Mouse (Mus musculus) forebrain, embryonic 15.5 days (tissue): ENCODE measurements at regions not wholly inside any gene's neighbourhood (a gene's known extent, or its start where the extent isn't known, plus 50 kb on each side); places are given as distances from the start of the nearest gene placed in this dataset.

Experiments used
- ATAC-seq: fragments of 200-750 bp; cut with Nextera tagmentation; replicated peaks from 2 replicates; pipeline ENCODE4 v1.8.0; 2017; ENCODE audit warnings: mild to moderate bottlenecking, moderate TSS enrichment, moderate library complexity
- H3K27ac ChIP-seq: fragments of 300-500 bp; sonication (generic); replicated peaks from 2 replicates; pipeline ENCODE4 v1.5.1; 2015; ENCODE audit warnings: mild to moderate bottlenecking, inconsistent platforms
- H3K27me3 ChIP-seq: fragments of 300-500 bp; sonication (generic); 2 replicates; pipeline ENCODE4 v1.6.1; 2015; ENCODE audit warnings: inconsistent platforms
- H3K36me3 ChIP-seq: fragments of 300-500 bp; sonication (generic); 2 replicates; pipeline ENCODE4 v1.6.1; 2015; ENCODE audit warnings: mild to moderate bottlenecking, inconsistent platforms
- H3K4me1 ChIP-seq: fragments of 300-500 bp; sonication (generic); 2 replicates; pipeline ENCODE4 v1.6.1; 2015; ENCODE audit warnings: inconsistent platforms
- H3K4me2 ChIP-seq: fragments of 300-500 bp; sonication (generic); replicated peaks from 2 replicates; pipeline ENCODE4 v1.6.1; 2015; ENCODE audit warnings: mild to moderate bottlenecking, inconsistent platforms
- H3K4me3 ChIP-seq: fragments of 300-500 bp; sonication (generic); 2 replicates; pipeline ENCODE4 v1.5.1; 2015; ENCODE audit warnings: mild to moderate bottlenecking, inconsistent platforms
- H3K9ac ChIP-seq: fragments of 300-500 bp; sonication (generic); replicated peaks from 2 replicates; pipeline ENCODE4 v1.6.1; 2015; ENCODE audit warnings: mild to moderate bottlenecking, inconsistent platforms
- H3K9me3 ChIP-seq: fragments of 300-500 bp; sonication (generic); 2 replicates; pipeline ENCODE4 v1.6.1; 2016; ENCODE audit warnings: inconsistent platforms
- WGBS: fragments of 180-500 bp; shearing (Covaris S2); methylation state at CpG from one replicate; pipeline ENCODE4 v1.1.7; 2015; ENCODE audit warnings: mixed read lengths; 5-methylcytosine and 5-hydroxymethylcytosine counted together
- microRNA-seq: library from miRNA; unstranded; fragments of <30 nt; microRNA quantifications from one replicate; pipeline ENCODE4, GENCODE M21; 2016

- Histone ChIP-seq H3K27me3 (no peaks in the 10 kb centered on the region), H3K9ac (no peak overlapping the region), H3K36me3 (no peaks in the 10 kb centered on the region), H3K27ac (no peak overlapping the region), H3K4me3 (no peak overlapping the region), H3K4me1 (peaks cover 8% of the 10 kb centered on the region), H3K4me2 (no peak overlapping the region), H3K9me3 (no peaks in the 10 kb centered on the region)
- WGBS: 4% methylated on average over 7 of the region's 7 CpGs
- ATAC-seq: peak; percentile 59; the same call in 1 of the 2 replicates
These were observed 945.0 kb downstream of the Stpg2 start for GRCm38 (mm10) chr3:140150530-140150951.

- Histone ChIP-seq H3K4me1 (no peaks in the 10 kb centered on the region), H3K9ac (no peak overlapping the region), H3K4me2 (no peak overlapping the region), H3K9me3 (no peaks in the 10 kb centered on the region), H3K36me3 (no peaks in the 10 kb centered on the region), H3K27ac (no peak overlapping the region), H3K4me3 (no peak overlapping the region), H3K27me3 (no peaks in the 10 kb centered on the region)
- WGBS: 94% methylated on average over 2 of the region's 2 CpGs
- ATAC-seq: no peak
These were observed 974.0 kb downstream of the Stpg2 start for GRCm38 (mm10) chr3:140179471-140179870.

GRCm38 (mm10) chr3:140182690-140183089 is 977.2 kb downstream of the Stpg2 start:
- ATAC-seq: no peak
- Histone ChIP-seq H3K27ac (no peak overlapping the region), H3K4me2 (no peak overlapping the region), H3K9ac (no peak overlapping the region), H3K27me3 (no peaks in the 10 kb centered on the region), H3K9me3 (no peaks in the 10 kb centered on the region), H3K4me3 (no peak overlapping the region), H3K36me3 (no peaks in the 10 kb centered on the region), H3K4me1 (peaks cover 7% of the 10 kb centered on the region; the same call in 1 of the 2 replicates)
- 82% methylated on average over 4 of the region's 4 CpGs for WGBS

- Histone ChIP-seq H3K27me3 (no peaks in the 10 kb centered on the region), H3K4me2 (no peak overlapping the region), H3K9me3 (no peaks in the 10 kb centered on the region), H3K36me3 (no peaks in the 10 kb centered on the region), H3K4me3 (no peak overlapping the region), H3K4me1 (peaks cover 7% of the 10 kb centered on the region; the same call in 1 of the 2 replicates), H3K27ac (no peak overlapping the region), H3K9ac (no peak overlapping the region)
- 25% methylated on average over 4 of the region's 4 CpGs for WGBS
- 0 out of 2 replicates have a peak, but pooled peaks have one; percentile 38 for ATAC-seq
These were observed 979.5 kb downstream of the Stpg2 start for GRCm38 (mm10) chr3:140184899-140185525.

GRCm38 (mm10) chr3:140205914-140206313 is 1000.4 kb downstream of the Stpg2 start:
- H3K4me1 ChIP-seq: no peaks in the 10 kb centered on the region
- no peak overlapping the region for H3K4me3 ChIP-seq
- H3K4me2 ChIP-seq: no peak overlapping the region
- ATAC-seq: no peak
- H3K9ac ChIP-seq: no peak overlapping the region
- H3K9me3 ChIP-seq: no peaks in the 10 kb centered on the region
- H3K27ac ChIP-seq: no peak overlapping the region
- no peaks in the 10 kb centered on the region for H3K27me3 ChIP-seq
- H3K36me3 ChIP-seq: no peaks in the 10 kb centered on the region

- H3K9ac ChIP-seq: no peak overlapping the region
- H3K36me3 ChIP-seq: no peaks in the 10 kb centered on the region
- H3K9me3 ChIP-seq: no peaks in the 10 kb centered on the region
- H3K4me2 ChIP-seq: no peak overlapping the region
- H3K4me3 ChIP-seq: no peak overlapping the region
- WGBS: 83% methylated on average over 3 of the region's 3 CpGs
- no peaks in the 10 kb centered on the region for H3K4me1 ChIP-seq
- no peak for ATAC-seq
- H3K27me3 ChIP-seq: no peaks in the 10 kb centered on the region
- no peak overlapping the region for H3K27ac ChIP-seq
These were observed 990.7 kb downstream of the Pdha2 start for GRCm38 (mm10) chr3:140221478-140221877.

GRCm38 (mm10) chr3:140230712-140231111 is 981.4 kb downstream of the Pdha2 start:
- Histone ChIP-seq H3K4me1 (no peaks in the 10 kb centered on the region), H3K4me3 (no peak overlapping the region), H3K4me2 (no peak overlapping the region), H3K27me3 (no peaks in the 10 kb centered on the region), H3K9me3 (no peaks in the 10 kb centered on the region), H3K36me3 (no peaks in the 10 kb centered on the region), H3K27ac (no peak overlapping the region), H3K9ac (no peak overlapping the region)
- 90% methylated on average over 2 of the region's 2 CpGs for whole genome bisulfite sequencing
- no peak for ATAC-seq

- Histone ChIP-seq H3K36me3 (no peaks in the 10 kb centered on the region), H3K4me2 (no peak overlapping the region), H3K27me3 (no peaks in the 10 kb centered on the region), H3K9ac (no peak overlapping the region), H3K4me3 (no peak overlapping the region), H3K9me3 (no peaks in the 10 kb centered on the region), H3K4me1 (no peaks in the 10 kb centered on the region), H3K27ac (no peak overlapping the region)
- no peak for ATAC-seq
- 92% methylated on average over 4 of the region's 4 CpGs for WGBS
These were observed 979.0 kb downstream of the Pdha2 start for GRCm38 (mm10) chr3:140233144-140233543.

- ATAC-seq: no peak
- H3K9ac ChIP-seq: no peak overlapping the region
- no peak overlapping the region for H3K27ac ChIP-seq
- no peak overlapping the region for H3K4me2 ChIP-seq
- no peaks in the 10 kb centered on the region for H3K9me3 ChIP-seq
- H3K27me3 ChIP-seq: no peaks in the 10 kb centered on the region
- WGBS: 84% methylated on average over 2 of the region's 2 CpGs
- H3K4me3 ChIP-seq: no peak overlapping the region
- no peaks in the 10 kb centered on the region for H3K36me3 ChIP-seq
- no peaks in the 10 kb centered on the region for H3K4me1 ChIP-seq
These were observed 978.3 kb downstream of the Pdha2 start for GRCm38 (mm10) chr3:140233809-140234208.

GRCm38 (mm10) chr3:140239276-140239675 is 972.9 kb downstream of the Pdha2 start:
- Histone ChIP-seq H3K4me2 (no peak overlapping the region), H3K9ac (no peak overlapping the region), H3K4me1 (no peaks in the 10 kb centered on the region), H3K27ac (no peak overlapping the region), H3K36me3 (no peaks in the 10 kb centered on the region), H3K9me3 (no peaks in the 10 kb centered on the region), H3K27me3 (no peaks in the 10 kb centered on the region), H3K4me3 (no peak overlapping the region)
- ATAC-seq: no peak
- WGBS: 80% methylated on average over 1 of the region's 1 CpGs

Small RNAs in the stretch of these regions (microRNA-seq; reads per million reads assigned to microRNA genes)
- 62.6 reads per million, percentile 46 among the genes with 10 or more reads in this experiment for gene Mir7j
